Mouse (Mus musculus) T-helper 1 cell (primary cell): ENCODE data around the gene Hdac5.

Source experiments
- in situ Hi-C: fragments of 300-600 bp; cut with MboI, MseI; formaldehyde crosslinking; loops from one replicate; pipeline ENCODE4 v1.15.1; 2025; ENCODE audit warnings: high pct_unique_total_duplicates

Gene Hdac5

DNA sequence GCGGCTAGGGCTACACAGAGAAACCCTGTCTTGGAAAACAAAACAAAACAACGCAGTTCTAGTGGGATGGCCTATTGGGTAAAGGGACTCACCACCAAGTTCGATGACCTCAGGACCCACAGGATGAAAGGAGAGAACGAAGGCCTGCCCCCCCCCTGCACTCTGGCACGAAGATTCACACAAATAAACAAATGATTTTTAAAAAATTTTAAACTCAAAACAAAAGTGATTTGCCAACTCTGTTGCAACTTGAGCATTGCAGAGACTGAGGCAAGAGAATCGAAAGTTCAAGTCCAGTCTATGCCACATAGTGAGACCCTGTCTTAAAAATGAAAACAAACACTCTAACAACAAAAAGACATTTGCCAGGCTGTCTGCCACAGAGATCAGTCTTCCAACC lies 10.7 kb upstream of the Hdac5 start:
- in situ Hi-C loops: no loop called here

DNA sequence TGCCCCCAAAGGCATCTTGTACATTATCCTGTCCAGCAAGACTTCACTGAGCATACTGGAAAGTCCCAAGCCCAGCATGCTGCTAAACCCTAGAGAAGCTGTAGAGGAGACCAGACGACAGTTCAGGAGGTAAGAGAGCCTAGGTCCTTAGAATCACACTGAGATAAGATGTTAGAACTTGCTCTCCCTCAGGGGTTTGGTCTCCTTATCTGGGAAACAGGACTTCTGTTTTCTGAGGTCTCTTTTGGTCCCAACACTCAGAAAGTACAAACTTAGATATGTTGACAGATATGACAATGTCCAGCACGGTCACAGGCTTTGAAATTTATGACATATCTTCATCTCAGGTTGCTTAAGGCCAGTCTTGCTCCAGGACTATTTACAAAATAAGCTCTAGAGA lies 6.1 kb upstream of the Hdac5 start:
- in situ Hi-C loops: no loop called here

DNA sequence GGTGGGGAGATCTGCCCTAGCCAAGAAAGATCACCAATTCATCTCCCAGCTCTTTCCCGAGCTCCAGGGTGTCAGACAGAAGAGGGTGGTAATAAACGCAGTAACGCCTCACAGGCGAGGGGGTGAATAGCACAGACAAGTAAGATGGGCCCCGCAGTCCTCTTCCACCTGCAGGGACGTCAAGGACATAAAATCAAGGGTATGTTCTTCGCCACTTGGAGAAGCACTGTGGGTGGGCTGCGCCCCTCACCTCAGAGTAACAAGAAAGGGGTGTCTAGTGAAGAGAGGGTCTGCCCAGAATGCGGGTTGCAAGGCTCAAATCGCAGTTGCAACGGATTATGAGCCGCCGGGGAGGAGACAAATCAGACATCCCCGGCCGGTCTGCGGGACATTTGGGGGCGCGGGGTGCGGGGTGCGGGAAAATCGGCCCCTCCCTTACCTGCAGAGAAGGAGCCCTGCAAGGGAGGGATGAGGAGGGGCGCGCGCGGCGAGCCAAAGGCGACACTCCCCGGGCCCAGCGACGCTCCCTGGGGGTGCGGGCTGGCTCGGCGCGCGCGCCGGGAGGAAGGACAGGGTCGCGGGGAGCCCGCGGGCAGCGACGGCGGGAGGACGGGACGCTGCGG lies 524 bp downstream of the Hdac5 start:
- in situ Hi-C loops: no loop called here

DNA sequence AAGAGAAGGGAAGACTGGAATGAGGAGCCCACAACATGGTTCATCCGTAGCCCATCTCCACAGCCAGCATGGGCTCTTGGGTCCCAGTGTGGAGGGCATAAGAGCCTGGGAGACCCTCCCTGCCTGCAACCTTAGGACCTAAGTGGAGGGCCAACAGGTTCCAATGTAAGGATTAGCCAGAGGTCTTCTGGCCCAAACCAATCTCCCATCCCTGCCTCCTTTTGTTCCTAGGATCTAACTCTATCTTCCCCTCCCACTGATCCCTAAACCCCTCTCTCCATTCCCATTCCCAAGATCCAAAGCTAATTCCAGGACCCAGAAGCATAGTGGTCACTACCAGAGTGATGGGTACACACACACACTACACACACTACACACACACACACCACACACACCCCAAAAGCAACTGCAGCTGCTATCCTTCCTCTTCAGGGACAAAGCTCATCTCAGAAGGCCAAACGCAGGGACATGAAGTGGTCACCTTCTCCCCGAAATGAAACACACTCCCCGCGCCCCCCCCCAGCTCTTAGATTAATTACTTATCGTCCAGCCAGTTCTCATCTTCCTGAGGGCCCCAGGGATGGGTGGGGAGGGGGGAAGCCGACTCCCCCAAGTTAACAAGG lies 1.2 kb downstream of the Hdac5 start:
- in situ Hi-C loops: no loop called here

DNA sequence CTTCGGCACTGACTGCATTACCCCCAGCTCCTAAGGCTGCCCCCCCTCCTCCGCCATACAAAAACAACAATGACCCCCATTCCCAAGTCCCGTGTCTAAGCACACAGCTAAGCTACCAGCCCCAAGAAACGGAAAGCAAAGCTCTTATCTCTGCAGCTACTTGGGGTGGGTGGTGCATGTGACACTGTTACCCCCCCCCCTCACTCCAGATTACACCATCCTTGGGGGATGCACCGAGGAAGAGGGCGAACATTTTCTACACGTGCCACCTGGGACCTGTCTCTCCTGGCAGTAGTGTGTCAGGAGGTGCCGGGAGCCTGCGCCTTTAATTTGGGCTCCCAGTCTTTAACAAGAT lies 1.8 kb downstream of the Hdac5 start:
- in situ Hi-C loops: no loop called here

DNA sequence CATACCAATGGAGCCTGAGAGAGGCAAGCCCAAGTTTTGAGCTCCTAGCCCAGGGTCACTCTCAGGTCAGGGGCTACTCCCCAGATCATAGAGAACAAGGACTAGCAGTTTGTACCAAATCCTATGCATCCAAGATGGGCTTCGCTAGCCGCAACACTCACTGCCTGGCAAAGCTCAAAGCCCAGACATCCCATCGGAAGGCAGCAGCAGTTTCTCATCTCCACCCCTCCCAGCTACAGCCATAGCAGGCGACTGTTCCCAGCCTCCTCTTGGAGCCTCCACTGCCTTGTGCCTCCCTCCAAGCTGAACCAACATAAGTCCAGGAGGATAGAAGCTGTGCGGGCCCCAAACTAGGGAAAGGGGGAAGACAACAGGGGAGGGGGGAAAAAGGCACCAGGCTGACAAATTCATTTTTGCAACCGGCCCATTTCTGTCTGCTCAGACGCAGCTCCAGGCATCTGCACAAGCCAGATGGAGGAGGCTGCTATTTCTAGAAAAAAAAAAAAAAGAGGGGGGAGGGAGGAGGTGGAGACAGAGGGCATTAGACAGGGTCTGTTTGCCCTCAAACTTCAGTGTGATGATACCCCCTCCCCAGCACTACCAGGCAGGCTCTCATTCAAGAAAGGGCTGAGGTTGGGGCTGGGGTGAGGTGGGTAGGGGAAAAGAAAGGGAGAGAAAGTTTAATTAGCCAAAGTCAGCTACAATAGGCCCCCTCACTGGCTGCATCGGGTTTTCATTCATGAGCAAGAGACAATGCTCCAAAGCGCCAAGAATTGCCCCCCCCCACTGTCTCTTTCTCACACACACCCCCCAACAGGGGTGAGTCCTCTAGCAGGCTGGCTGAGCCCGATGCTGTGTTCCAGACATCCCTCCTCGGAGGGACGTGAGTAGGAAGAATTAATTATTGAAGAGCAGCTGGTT lies 2.4 kb downstream of the Hdac5 start:
- in situ Hi-C loops: no loop called here

DNA sequence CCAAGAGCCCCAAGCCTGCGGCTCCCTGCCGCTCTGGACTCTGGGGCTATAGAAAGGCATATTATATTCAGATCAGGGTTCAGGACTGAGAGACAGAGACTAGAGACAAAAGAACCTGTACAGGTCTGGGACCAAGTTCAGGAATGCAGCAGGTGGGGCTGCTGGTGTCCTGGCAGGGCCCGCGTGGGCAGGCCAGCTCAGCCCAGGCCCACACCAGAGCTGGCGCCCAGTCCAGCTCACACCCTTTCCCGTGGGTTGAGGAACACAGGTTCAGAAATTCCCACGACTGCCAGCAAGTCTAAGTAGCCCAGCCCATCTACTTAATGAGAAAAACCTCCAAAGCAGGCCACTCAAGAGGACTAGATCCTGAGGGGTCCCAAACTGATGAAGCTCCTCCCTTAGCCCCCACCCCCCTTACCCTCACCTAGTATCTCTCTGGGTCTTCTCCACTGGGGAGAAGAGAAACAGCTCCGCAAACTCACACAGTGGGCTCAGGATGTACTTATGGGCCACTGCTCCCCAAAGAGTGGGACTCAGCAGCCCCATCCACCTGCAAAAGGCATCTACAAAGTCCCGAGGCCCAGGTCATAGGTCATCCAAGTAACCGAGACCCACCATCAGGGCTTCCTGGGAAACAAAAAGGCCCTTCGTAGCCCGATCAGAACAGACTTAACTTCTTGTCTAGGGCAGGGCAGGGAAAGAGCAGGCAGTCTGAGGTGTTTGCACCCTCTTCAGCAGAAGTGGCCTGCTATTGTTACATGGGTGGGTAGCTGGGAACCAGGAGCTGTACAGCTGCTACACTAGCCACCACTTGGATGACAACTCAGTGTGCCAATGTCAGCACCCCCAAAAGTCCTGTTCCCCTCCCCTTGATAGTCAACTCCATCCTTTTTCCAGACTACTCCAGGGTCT lies 3.6 kb downstream of the Hdac5 start:
- in situ Hi-C loops: no loop called here

DNA sequence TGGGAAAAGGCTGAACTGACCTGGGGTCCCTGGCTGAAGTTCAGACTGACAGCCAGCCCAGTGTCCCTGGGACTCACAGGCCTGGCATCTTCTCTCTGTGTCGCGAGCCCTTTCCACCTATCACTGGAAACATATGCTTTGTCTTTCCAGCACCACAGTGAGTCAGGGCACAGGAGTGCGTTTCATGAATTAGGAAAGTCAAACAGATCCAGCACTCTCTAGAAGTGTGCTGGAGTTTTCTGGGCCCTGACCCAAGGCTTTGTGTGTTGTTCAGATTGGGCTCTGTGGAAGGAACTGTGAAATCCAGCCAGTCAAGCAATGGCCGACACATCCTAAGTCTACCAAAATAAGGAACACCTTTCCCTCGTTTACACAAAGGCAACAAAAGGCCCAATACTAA lies 4.7 kb downstream of the Hdac5 start:
- in situ Hi-C loops: no loop called here

DNA sequence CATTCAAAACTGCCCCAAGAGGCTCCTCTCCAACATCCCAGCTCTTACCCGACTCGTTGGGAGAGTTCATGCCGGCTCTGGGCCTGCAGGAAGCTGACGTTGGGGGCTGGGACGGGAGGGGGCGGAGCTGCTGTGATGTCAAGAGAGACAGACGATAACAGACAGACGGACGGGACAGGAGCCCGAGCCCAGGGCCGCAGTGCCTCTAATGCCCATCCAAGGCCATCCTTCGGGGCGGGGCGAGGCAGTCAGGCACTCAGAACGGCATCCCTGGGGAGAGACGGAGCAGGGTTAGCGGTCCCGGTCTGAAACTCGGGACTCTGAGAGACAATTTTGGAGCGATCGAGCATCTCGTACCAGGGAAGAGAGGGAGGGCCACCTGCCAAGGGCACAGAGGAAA lies 5.3 kb downstream of the Hdac5 start:
- in situ Hi-C loops: no loop called here

DNA sequence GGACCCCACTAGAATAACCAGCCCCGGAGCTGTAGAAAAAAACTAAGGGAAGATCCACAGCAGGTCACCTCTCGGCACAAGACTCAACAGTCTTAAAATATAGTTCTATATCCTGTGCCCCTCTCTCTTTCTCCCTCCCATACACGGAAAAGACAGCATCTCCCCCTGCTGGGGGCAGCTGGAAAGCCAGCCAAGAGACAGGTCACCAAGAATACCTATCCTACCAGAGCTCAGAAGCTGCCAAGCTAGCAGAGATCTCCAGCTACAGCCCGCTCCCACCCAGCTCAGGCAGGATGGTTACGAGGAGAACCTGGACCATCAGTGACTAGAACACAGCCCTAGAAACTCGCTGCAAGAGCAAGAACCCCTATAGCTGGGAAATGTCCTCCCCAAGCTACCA lies 6.8 kb downstream of the Hdac5 start:
- in situ Hi-C loops: no loop called here

DNA sequence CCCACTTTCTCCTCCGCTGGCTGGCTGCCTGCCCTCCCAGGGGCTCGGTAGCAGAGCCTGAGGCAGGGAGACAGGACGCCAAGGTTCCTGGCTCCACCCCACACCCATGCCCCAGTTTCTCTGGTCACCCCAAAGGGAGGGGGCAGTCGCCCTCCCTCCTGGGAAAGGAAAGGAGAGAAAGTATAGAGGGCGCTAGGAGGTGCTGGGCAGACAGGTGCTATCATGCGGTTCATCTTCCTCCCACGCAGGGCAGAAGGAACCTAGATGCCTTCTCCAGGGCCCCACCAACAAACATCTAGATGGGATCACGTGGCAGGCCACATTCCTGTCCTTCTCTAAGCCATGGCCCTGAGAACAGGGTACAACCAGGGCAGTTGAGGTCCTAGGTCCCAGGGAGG lies 8.0 kb downstream of the Hdac5 start:
- in situ Hi-C loops: no loop called here

DNA sequence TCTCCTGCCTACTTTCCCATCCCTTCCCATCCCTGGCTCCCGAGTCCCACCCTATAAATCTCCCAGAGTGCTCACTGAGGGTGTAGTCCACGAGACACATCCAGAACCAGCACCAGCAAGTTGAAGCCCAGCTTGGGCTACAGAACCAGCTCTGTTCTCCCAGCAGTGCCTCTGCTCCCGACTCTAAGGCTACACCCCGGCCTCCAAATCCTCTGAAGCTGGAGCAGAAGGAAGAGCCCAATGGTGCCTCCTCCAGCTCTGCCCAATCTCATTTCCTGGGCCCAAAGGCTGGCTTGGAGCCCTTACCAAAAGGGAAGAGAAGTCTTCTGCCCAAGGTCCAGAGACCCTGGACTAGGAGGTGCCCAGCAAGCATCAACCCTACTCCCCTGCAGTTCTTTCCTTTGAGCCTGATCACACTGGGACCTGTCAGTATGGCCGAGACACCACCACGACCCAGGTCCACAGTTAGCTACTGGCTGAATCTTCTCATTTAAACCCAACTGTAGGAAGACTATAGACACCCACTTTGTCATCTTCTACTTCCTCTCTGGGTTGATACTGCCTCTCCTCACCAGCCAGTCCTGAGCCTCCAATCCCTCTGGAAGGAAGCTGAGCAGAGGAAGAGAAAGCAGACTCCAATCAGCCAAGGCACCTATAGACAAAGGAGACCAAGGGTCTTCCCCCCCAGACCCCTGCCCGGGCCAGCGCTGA lies 8.6 kb downstream of the Hdac5 start:
- in situ Hi-C loops: no loop called here

DNA sequence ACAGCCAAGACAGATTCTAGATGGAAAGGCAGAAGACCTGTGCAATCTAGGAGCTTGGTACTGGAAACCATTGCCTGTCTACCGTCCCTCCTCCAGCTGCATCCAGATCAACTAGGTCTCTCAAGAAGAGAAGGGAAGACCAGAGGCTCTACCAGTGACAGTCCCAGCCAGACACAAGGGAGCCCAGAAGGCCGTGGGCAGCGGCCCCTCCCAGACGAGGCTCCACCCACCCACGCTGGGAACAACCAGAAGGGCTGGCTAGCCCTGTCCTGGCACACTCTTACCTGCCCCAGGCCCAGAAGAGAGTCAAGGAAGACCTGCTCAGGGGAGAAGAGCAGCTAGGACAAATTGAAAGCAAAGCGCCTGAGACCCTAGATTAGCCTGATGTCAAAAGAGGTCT lies 9.5 kb downstream of the Hdac5 start:
- in situ Hi-C loops: no loop called here

DNA sequence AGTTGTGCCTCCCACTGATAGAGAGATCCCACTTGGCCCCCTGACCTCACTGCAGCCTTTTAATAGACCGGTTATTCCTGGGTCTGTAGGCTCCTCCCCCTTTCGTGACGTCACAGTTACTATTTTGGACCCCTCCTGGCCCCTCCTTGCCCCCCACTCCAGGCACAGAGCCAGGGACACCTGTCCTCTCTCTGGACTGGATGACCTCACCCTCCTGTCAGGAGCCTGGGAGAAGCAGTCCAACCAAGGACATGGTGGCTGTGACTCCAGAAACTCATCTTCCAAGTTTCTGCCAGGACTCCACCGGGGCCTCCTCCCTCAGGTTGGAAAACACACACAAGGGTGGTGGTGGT lies 10.0 kb downstream of the Hdac5 start:
- in situ Hi-C loops: no loop called here

DNA sequence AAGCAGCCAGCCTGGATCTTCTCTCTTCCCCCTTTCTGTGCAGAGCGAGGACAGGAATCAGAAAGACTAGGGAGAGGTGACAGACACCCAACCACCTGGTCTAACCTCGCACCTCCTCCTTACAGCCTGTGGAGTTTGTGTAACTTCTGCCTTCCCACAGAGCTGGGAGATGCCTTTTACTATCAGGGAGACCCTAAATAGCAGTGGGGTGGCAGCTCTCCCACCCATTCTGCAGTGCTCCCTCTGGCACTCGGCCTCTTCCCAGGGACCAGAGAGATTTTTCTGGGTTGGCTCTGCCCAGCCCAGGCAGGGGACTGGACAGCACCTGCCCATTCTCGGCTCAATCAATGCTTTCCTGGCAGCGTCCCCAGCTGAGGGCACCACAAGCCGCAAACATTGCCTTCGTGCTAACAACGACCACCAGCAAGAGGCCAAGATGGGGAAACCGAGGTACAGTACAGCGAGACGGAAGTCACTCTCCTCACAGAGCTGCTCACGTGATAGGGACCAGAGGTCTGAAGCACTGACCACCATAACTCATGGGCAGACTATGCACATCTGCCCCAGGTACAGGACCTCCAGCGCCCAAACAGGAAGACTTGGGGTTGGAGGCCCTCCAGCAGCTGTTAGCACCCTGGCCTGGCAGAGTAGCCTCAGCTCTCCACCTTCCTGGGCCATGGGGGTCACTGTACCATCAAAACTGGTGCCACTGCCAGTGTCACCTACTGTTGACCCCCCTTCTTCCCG lies 10.5 kb downstream of the Hdac5 start:
- in situ Hi-C loops: no loop called here

DNA sequence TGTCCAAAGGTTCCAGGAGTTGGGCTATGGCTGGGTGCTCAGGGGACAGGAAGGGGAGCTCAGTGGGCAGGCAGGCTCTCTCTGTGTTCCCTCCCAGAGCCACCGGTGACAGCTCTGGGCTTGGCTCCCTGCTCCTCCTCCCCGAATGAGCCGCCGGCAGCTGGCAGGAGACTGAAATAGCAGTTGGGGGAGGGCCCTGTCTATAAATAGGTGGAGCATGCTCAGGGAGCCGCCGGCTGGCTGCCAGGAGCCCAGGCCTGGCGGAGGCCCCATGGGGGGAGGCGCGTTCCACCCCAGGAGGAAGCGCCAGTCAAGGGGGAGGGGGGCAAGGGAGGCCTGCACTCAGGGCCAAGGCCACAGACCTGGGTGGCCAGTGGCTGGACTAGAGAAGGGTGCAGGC lies 11.2 kb downstream of the Hdac5 start:
- in situ Hi-C loops: no loop called here

DNA sequence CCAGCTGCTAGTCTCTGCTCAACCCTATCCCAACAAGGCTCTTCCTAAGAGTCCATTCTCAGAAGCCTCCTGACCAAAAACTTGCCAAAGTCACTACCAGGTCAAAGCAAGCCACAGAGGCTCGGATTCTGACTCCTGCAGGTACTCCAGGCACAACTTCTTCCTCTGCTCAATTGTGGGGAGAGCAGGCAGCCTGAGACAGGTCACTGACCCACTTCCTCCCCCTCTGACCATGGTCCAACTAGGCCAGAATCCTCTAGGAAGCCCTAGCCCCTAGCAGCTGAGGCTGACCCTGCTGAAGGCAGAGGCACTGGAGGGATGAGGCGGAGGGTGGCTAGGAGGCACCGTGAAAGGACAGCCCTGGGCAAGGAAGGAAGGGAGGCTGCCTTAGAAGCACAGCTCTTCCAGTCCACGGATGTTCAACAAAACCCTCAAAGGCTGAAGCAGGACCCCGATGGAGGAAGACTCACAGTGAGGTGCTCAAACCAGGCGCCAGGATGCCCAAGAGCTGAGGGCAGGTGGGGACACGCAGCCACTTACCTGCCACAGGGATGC lies 12.0 kb downstream of the Hdac5 start:
- in situ Hi-C loops: no loop called here

DNA sequence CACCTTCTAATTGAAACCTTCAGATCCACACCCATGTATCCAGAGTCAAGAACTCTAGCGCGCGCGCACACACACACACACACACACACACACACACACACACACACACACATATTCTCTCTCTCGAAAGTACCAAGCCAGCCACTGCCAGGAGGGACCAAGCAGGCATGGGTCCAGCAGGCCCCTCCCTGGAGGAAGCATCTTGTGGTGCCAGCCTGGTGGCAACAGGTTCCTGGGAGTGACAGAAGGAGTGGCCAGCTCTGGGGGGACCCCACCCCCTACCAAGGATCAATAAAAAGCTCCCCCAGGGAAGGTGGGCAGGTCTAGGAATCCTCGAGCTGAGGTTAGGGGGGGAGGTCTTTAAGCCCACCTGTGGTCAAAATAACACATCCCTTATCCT lies 12.6 kb downstream of the Hdac5 start:
- in situ Hi-C loops: no loop called here

DNA sequence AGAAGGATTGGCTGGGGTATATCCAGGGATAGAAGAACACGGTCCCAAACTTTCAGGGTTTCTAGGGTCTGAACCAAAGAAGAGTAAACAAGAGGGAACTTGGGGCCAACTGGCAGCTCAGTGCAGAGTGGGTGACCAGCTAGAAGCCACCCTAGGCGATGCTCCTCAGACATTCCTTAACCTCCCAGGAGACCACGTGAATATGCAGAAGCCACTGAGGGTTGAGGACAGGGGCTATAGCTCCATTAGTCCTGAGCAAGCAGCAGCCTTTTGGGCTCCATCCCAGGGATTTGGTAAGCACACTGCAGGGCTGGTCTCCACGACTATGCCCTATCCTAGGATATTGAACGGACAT lies 13.1 kb downstream of the Hdac5 start:
- in situ Hi-C loops: no loop called here

DNA sequence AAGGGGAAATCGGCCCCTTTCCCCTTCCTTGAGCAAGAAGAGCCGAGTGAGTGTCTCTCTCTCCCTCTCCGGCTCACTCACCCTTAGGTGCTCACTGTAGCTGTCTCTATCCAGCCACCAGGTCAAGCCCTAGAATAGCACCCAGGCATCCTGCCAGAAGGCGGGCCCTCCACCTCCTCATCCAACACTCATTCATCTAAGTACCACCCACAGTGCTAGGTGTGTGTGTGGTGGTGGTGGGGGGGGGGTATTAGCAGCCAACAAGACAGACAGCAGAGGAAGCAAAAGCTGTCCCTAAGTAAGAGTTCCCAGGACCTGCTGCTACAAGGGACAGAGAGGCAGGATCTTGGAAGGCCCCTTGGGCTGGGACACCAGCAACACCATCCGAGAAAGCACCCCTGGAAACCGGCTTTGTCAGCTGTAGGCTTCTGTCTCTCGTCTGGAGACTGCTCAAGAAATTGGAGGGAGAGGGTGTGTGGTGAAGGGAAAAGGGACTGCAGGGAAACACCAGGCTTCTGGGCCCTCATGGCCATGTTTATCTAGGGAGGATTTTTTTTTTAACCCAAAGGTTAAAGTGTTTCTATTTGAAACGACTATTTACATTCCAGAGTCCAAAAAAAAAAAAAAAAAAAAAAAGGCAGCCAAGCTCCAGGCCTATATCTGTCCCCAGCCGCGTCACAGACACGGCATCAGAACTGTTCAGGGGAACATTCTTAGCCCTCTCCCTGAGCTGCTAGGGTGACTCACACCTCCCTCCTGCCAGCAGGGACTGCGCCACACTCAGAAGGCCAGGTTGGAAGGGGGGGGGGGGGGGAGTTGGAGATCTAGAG lies 13.7 kb downstream of the Hdac5 start:
- in situ Hi-C loops: no loop called here
